In genomic region chr15:84664542-84665460, GRCm38 (mm10) we compare ENCODE assay signal across 13 mouse cellular contexts. TPM values are rescaled to one million over a fixed set of nuclear protein-coding genes. Genes with fewer than 3 reads are reported as not detected.
DNase-seq lines count a peak whose midpoint lies in the region; ATAC-seq lines count a peak whose summit lies in the region.
"Had no signal": no experiment of that assay in that cellular context is flagged by ENCODE, and none has a peak within 500 bp of the region (broad histone marks: within the 10 kb centered on the region; RNA-seq: fewer than 3 reads in every experiment).

No protein-coding gene starts in this region.

- H3K9ac ChIP-seq in midbrain, embryonic 13.5 days (replicated peaks): peak overlapping the region; percentile 51
- no peak overlapping the region for H3K9ac ChIP-seq in midbrain, embryonic 11.5 days (ENCODE audit: low read length)
- no peak overlapping the region for H3K9ac ChIP-seq in hindbrain, embryonic 12.5 days
- peak overlapping the region; percentile 21; the same call in 1 of the 2 replicates for H3K9ac ChIP-seq in neural tube, embryonic 14.5 days (replicated peaks; ENCODE audit: low read depth, low read length)
- H3K9ac ChIP-seq in intestine, embryonic 16.5 days (ENCODE audit: low read depth, low read length): no peak overlapping the region
- H3K9ac ChIP-seq: embryonic facial prominence, embryonic 15.5 days; liver, embryonic 14.5 days had no signal

- peak overlapping the region; percentile 78 for H3K4me2 ChIP-seq in midbrain, embryonic 13.5 days (replicated peaks)
- H3K4me2 ChIP-seq in midbrain, embryonic 11.5 days: no peak overlapping the region
- H3K4me2 ChIP-seq in hindbrain, embryonic 12.5 days (replicated peaks): peak overlapping the region; percentile 75
- peak overlapping the region; percentile 73 for H3K4me2 ChIP-seq in neural tube, embryonic 14.5 days (ENCODE audit: low read depth, low read length)
- H3K4me2 ChIP-seq in intestine, embryonic 16.5 days (ENCODE audit: low read depth, low read length): no peak overlapping the region

- H3K36me3 ChIP-seq in midbrain, embryonic 13.5 days: no peaks in the 10 kb centered on the region
- no peaks in the 10 kb centered on the region for H3K36me3 ChIP-seq in midbrain, embryonic 11.5 days (ENCODE audit: control insufficient read depth, insufficient read depth, low read length)
- no peaks in the 10 kb centered on the region for H3K36me3 ChIP-seq in hindbrain, embryonic 12.5 days
- no peaks in the 10 kb centered on the region for H3K36me3 ChIP-seq in neural tube, embryonic 14.5 days (ENCODE audit: control insufficient read depth, insufficient read depth, low read length)
- H3K36me3 ChIP-seq in intestine, embryonic 16.5 days (ENCODE audit: control insufficient read depth, insufficient read depth, low read length): no peaks in the 10 kb centered on the region
- H3K36me3 ChIP-seq: embryonic facial prominence, embryonic 15.5 days had no signal

- peak overlapping the region; percentile 58 for H3K4me3 ChIP-seq in midbrain, embryonic 13.5 days (replicated peaks)
- H3K4me3 ChIP-seq in midbrain, embryonic 11.5 days (ENCODE audit: low read depth, low read length): no peak overlapping the region
- H3K4me3 ChIP-seq in hindbrain, embryonic 12.5 days: no peak overlapping the region
- H3K4me3 ChIP-seq in neural tube, embryonic 14.5 days (ENCODE audit: low read depth, low read length): peak overlapping the region; percentile 57; the same call in 1 of the 2 replicates
- H3K4me3 ChIP-seq in intestine, embryonic 16.5 days (ENCODE audit: low read length): no peak overlapping the region

- H3K9me3 ChIP-seq in midbrain, embryonic 13.5 days: no peaks in the 10 kb centered on the region
- no peaks in the 10 kb centered on the region for H3K9me3 ChIP-seq in midbrain, embryonic 11.5 days (ENCODE audit: control insufficient read depth, low read length)
- H3K9me3 ChIP-seq in hindbrain, embryonic 12.5 days (replicated peaks): no peaks in the 10 kb centered on the region
- H3K9me3 ChIP-seq in neural tube, embryonic 14.5 days (ENCODE audit: control insufficient read depth, low read length): no peaks in the 10 kb centered on the region
- no peaks in the 10 kb centered on the region for H3K9me3 ChIP-seq in intestine, embryonic 16.5 days (ENCODE audit: control insufficient read depth, low read length)
- H3K9me3 ChIP-seq: embryonic facial prominence, embryonic 15.5 days had no signal

- peak; percentile 54 to 58 for DNase-seq in cerebellum, postnatal 10 days
- DNase-seq in cerebellum, adult 8-10 months: no peak
- no peak for DNase-seq in midbrain, embryonic 11.5 days (ENCODE audit: low spot score, missing footprints)
- DNase-seq in natural killer cell, adult 2 months (ENCODE audit: low spot score in 2 of 2): no peak
- DNase-seq: gastrocnemius, postnatal 14 days; kidney, adult 8-10 months had no signal

- peaks cover 38% of the 10 kb centered on the region for H3K27me3 ChIP-seq in midbrain, embryonic 13.5 days
- H3K27me3 ChIP-seq in midbrain, embryonic 11.5 days (ENCODE audit: control insufficient read depth, insufficient read depth, low read length): peaks cover 24% of the 10 kb centered on the region
- peaks cover 29% of the 10 kb centered on the region for H3K27me3 ChIP-seq in hindbrain, embryonic 12.5 days
- H3K27me3 ChIP-seq in neural tube, embryonic 14.5 days (ENCODE audit: control insufficient read depth, insufficient read depth, low read length): no peaks in the 10 kb centered on the region; the same call in 1 of the 2 replicates
- H3K27me3 ChIP-seq in intestine, embryonic 16.5 days (replicated peaks; ENCODE audit: control insufficient read depth, insufficient read depth, low read length): no peaks in the 10 kb centered on the region
- H3K27me3 ChIP-seq: Patski had no signal

- 22% methylated on average over 16 of the region's 16 CpGs for WGBS in midbrain, embryonic 13.5 days
- WGBS in midbrain, embryonic 11.5 days: 19% methylated on average over 16 of the region's 16 CpGs
- WGBS in hindbrain, embryonic 12.5 days: 16% methylated on average over 16 of the region's 16 CpGs
- 18% methylated on average over 16 of the region's 16 CpGs for WGBS in neural tube, embryonic 14.5 days
- 51% methylated on average over 16 of the region's 16 CpGs for WGBS in intestine, embryonic 16.5 days

- no peak overlapping the region for H3K27ac ChIP-seq in midbrain, embryonic 13.5 days
- no peak overlapping the region for H3K27ac ChIP-seq in midbrain, embryonic 11.5 days (ENCODE audit: low read depth, low read length)
- no peak overlapping the region for H3K27ac ChIP-seq in hindbrain, embryonic 12.5 days
- H3K27ac ChIP-seq in neural tube, embryonic 14.5 days (ENCODE audit: low read depth, low read length): peak overlapping the region; percentile 46
- H3K27ac ChIP-seq in intestine, embryonic 16.5 days (ENCODE audit: low read length): no peak overlapping the region
- H3K27ac ChIP-seq: embryonic facial prominence, embryonic 15.5 days; liver, embryonic 14.5 days had no signal

- ATAC-seq in midbrain, embryonic 13.5 days: no peak
- ATAC-seq in midbrain, embryonic 11.5 days (ENCODE audit: low FRiP score): no peak
- ATAC-seq in hindbrain, embryonic 12.5 days (ENCODE audit: low FRiP score): no peak
- ATAC-seq in neural tube, embryonic 14.5 days (ENCODE audit: low read depth): no peak
- ATAC-seq in intestine, embryonic 16.5 days: no peak
- ATAC-seq: Patski had no signal

- peaks cover 41% of the 10 kb centered on the region for H3K4me1 ChIP-seq in midbrain, embryonic 13.5 days (replicated peaks)
- peaks cover 8% of the 10 kb centered on the region; the same call in 1 of the 2 replicates for H3K4me1 ChIP-seq in midbrain, embryonic 11.5 days (ENCODE audit: control insufficient read depth, insufficient read depth, low read length)
- H3K4me1 ChIP-seq in hindbrain, embryonic 12.5 days: peaks cover 34% of the 10 kb centered on the region
- H3K4me1 ChIP-seq in neural tube, embryonic 14.5 days (ENCODE audit: control insufficient read depth, insufficient read depth, low read length): peaks cover 27% of the 10 kb centered on the region
- peaks cover 18% of the 10 kb centered on the region for H3K4me1 ChIP-seq in intestine, embryonic 16.5 days (ENCODE audit: control insufficient read depth, insufficient read depth, low read length)

RNA-seq across cellular contexts. Expression of gene Prr5, which starts 4.6 kb away (rescaled TPM):
- 12.2 and 13.8 TPM in 2 replicates for polyA plus RNA-seq in midbrain, embryonic 13.5 days (2015; fragmentation: Nextera tagmentation; extraction: Ambion mirVana)
- 7.3 and 10.9 TPM in 2 replicates for polyA plus RNA-seq in midbrain, embryonic 11.5 days (2014; fragmentation: Nextera tagmentation; extraction: Ambion mirVana)
- polyA plus RNA-seq in hindbrain, embryonic 12.5 days (2016; fragmentation: Nextera tagmentation; extraction: Ambion mirVana): 17.9 and 19.4 TPM in 2 replicates
- polyA plus RNA-seq in neural tube, embryonic 14.5 days (2014; fragmentation: Nextera tagmentation; extraction: Ambion mirVana): 23.6 and 27.9 TPM in 2 replicates
- 69.1 and 81.3 TPM in 2 replicates for polyA plus RNA-seq in intestine, embryonic 16.5 days (2015; fragmentation: Nextera tagmentation; extraction: Ambion mirVana)

RNA-seq across cellular contexts. Expression of gene Arhgap8, which starts 55.1 kb away (rescaled TPM):
- 0.61 and 0.67 TPM in 2 replicates for polyA plus RNA-seq in midbrain, embryonic 13.5 days (2015; fragmentation: Nextera tagmentation; extraction: Ambion mirVana)
- polyA plus RNA-seq in midbrain, embryonic 11.5 days (2014; fragmentation: Nextera tagmentation; extraction: Ambion mirVana): 1.1 and 1.7 TPM in 2 replicates
- polyA plus RNA-seq in hindbrain, embryonic 12.5 days (2016; fragmentation: Nextera tagmentation; extraction: Ambion mirVana): 2.5 and 2.9 TPM in 2 replicates
- polyA plus RNA-seq in neural tube, embryonic 14.5 days (2014; fragmentation: Nextera tagmentation; extraction: Ambion mirVana): 2.5 and 2.8 TPM in 2 replicates
- polyA plus RNA-seq in intestine, embryonic 16.5 days (2015; fragmentation: Nextera tagmentation; extraction: Ambion mirVana): 14.3 and 16.3 TPM in 2 replicates

Comparison
In these comparisons a context has a peak if more than half of its experiments do, and no peak if none do; other contexts are left out.
1. DNase-seq: peak in cerebellum, postnatal 10 days (2 of 2); none in cerebellum, adult 8-10 months (single experiment), midbrain, embryonic 11.5 days (single experiment) and natural killer cell, adult 2 months (0 of 2).
2. H3K4me2 ChIP-seq: peak in midbrain, embryonic 13.5 days (single experiment), hindbrain, embryonic 12.5 days (single experiment) and neural tube, embryonic 14.5 days (single experiment); none in midbrain, embryonic 11.5 days (single experiment) and intestine, embryonic 16.5 days (single experiment).
3. H3K4me3 ChIP-seq: peak in midbrain, embryonic 13.5 days (single experiment) and neural tube, embryonic 14.5 days (single experiment); none in midbrain, embryonic 11.5 days (single experiment), hindbrain, embryonic 12.5 days (single experiment) and intestine, embryonic 16.5 days (single experiment).
4. H3K9ac ChIP-seq: peak in midbrain, embryonic 13.5 days (single experiment) and neural tube, embryonic 14.5 days (single experiment); none in midbrain, embryonic 11.5 days (single experiment), hindbrain, embryonic 12.5 days (single experiment) and intestine, embryonic 16.5 days (single experiment).